Mouse (Mus musculus) bone marrow macrophage, adult 2 months (primary cell): ENCODE results near the gene 1700037C18Rik.

ENCODE experiments used
- CTCF ChIP-seq: IDR thresholded peaks from 2 replicates; pipeline ENCODE4 v1.5.1; 2012; ENCODE audit warnings: low read depth, mild to moderate bottlenecking, low read length, moderate library complexity
- POLR2A ChIP-seq: IDR thresholded peaks from 2 replicates; pipeline ENCODE4 v1.6.1; 2012; ENCODE audit warnings: mild to moderate bottlenecking, low read depth, low read length, borderline replicate concordance

GRCm38 (mm10) chr16:3934701-3935100 is 26.2 kb upstream of the 1700037C18Rik start:
- TF ChIP-seq CTCF, result no peak
- no peak for TF ChIP-seq POLR2A
